Mouse (Mus musculus): ENCODE measurements around the gene Fam189a1. TPM values are rescaled to one million over a fixed set of nuclear protein-coding genes. Genes with fewer than 3 reads are reported as not detected.

Fam189a1 gene
- polyA plus RNA-seq (2012; rRNA removed) = 0.02 and 0.05 TPM in 2 replicates
- not detected in 2 replicates for polyA plus RNA-seq (2014; fragmentation: Nextera tagmentation; extraction: Ambion mirVana)

DNA sequence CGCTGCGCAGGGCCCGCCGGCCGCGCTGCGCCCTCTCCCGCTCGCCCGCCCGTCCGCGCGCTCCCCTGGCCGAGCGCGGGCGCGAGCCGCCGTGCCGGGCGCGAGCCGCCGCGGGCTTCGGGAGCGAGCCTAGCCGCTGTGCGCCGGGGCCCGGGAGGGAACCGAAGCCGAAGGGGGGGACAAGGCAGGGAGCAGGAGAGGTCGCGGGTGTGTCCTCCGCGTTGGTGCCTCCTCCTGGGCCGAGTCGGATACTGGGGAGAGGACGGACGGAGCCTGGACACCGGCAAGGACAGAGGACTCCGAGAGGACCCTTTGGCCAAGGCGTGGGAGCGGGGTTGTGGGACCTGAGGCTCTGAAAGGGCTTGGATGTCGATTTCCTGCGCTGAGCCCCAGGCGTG, at the start of gene Fam189a1:
Fam189a1 (minus strand) TSS at position 57 of the 398 bp plus-strand sequence.
- H3K36me3 ChIP-seq (replicated peaks; ENCODE audit: control insufficient read depth, insufficient read depth, low read depth) = no peaks in the 10 kb centered on the region
- H3K27me3 ChIP-seq (ENCODE audit: control insufficient read depth, insufficient read depth, low read length) = peaks cover 35% of the 10 kb centered on the region
- H3K9me3 ChIP-seq (ENCODE audit: control insufficient read depth, low read length) = no peaks in the 10 kb centered on the region
- H3K4me3 ChIP-seq (ENCODE audit: insufficient read depth in 1 of 2, low read depth in 2 of 2, low read length in 2 of 2) = peak within 1 kb of the TSS; percentile 11 to 30; a peak in 3 of 4 replicates
- peak within 1 kb of the TSS; percentile 37 for H3K4me2 ChIP-seq (ENCODE audit: low read depth)
- no peak within 1 kb of the TSS for H3K9ac ChIP-seq (replicated peaks)
- WGBS (ENCODE audit: insufficient replicate concordance) = under 1% methylated on average over 44 of the region's 50 CpGs
- DNase-seq (ENCODE audit: low read depth in 3 of 3, low spot score in 3 of 3) = no peak
- TF ChIP-seq CTCF (IDR thresholded peaks at IDR 0.05; ENCODE audit: low read depth) = no peak
- no peak for TF ChIP-seq EP300 (IDR thresholded peaks at IDR 0.05; ENCODE audit: low read depth)
- no peaks in the 10 kb centered on the region for H3K4me1 ChIP-seq (replicated peaks; ENCODE audit: control insufficient read depth in 2 of 2, insufficient read depth in 2 of 2, low read length in 1 of 2)
- no peak within 1 kb of the TSS for H3K27ac ChIP-seq
- no peak for ATAC-seq (ENCODE audit: insufficient read depth)

DNA sequence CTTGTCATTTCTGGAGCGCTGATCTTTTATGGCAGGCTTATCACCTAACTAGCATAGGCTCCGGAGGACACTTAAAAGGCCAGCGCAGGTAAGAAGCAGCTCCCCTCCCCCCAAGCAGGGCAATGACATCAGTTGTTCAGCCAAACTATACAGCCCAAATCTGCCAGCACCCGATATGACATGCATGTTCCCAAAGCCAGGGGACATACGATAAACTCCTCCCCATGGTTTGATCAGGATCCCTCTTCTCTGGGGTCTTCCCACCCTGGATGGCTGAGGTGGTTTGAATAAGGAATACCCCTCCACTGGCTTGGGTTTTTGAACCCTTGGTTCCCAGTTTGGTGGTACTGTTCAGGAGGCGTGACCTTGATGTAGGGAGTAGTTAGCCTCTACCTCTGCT, 49.7 kb upstream of the Fam189a1 start:
- Histone ChIP-seq H3K36me3 (replicated peaks; ENCODE audit: control insufficient read depth, insufficient read depth, low read depth) (no peaks in the 10 kb centered on the region), H3K4me1 (replicated peaks; ENCODE audit: control insufficient read depth in 2 of 2, insufficient read depth in 2 of 2, low read length in 1 of 2) (no peaks in the 10 kb centered on the region), H3K4me3 (ENCODE audit: insufficient read depth in 1 of 2, low read depth in 2 of 2, low read length in 2 of 2) (no peak overlapping the region), H3K27ac (no peak overlapping the region), H3K4me2 (ENCODE audit: low read depth) (no peak overlapping the region), H3K27me3 (ENCODE audit: control insufficient read depth, insufficient read depth, low read length) (no peaks in the 10 kb centered on the region), H3K9me3 (ENCODE audit: control insufficient read depth, low read length) (peaks cover 2% of the 10 kb centered on the region; the same call in 1 of the 2 replicates), H3K9ac (replicated peaks) (no peak overlapping the region)
- 77% methylated on average over 6 of the region's 6 CpGs for WGBS (ENCODE audit: insufficient replicate concordance)
- ATAC-seq (ENCODE audit: insufficient read depth) (no peak), DNase-seq (ENCODE audit: low read depth in 3 of 3, low spot score in 3 of 3) (no peak)
- TF ChIP-seq EP300 (IDR thresholded peaks at IDR 0.05; ENCODE audit: low read depth) (no peak), CTCF (IDR thresholded peaks at IDR 0.05; ENCODE audit: low read depth) (no peak)

DNA sequence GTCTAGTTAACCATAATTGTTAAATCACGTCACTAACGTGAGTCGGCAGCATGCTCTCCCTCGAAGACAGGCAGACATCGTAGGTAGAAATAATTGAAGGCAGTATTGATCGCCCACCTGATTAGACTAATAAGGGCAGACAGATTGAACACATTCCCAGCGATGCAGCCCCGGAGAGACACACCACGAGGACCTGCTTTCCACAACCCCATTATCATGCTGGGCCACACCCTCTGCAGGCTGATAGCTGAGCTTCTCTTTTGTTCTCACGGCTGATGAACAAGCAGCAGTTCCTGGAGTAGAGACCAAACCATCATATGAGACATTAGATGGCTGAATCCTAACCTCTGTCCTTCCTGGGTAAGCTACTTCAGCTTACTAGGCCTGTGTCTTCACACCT, 46.3 kb upstream of the Fam189a1 start:
- Histone ChIP-seq H3K4me1 (replicated peaks; ENCODE audit: control insufficient read depth in 2 of 2, insufficient read depth in 2 of 2, low read length in 1 of 2) (no peaks in the 10 kb centered on the region), H3K9ac (replicated peaks) (no peak overlapping the region), H3K27ac (no peak overlapping the region), H3K4me3 (ENCODE audit: insufficient read depth in 1 of 2, low read depth in 2 of 2, low read length in 2 of 2) (no peak overlapping the region), H3K27me3 (ENCODE audit: control insufficient read depth, insufficient read depth, low read length) (no peaks in the 10 kb centered on the region), H3K4me2 (ENCODE audit: low read depth) (no peak overlapping the region), H3K36me3 (replicated peaks; ENCODE audit: control insufficient read depth, insufficient read depth, low read depth) (no peaks in the 10 kb centered on the region), H3K9me3 (ENCODE audit: control insufficient read depth, low read length) (peaks cover 2% of the 10 kb centered on the region; the same call in 1 of the 2 replicates)
- ATAC-seq (ENCODE audit: insufficient read depth) (no peak), DNase-seq (ENCODE audit: low read depth in 3 of 3, low spot score in 3 of 3) (no peak)
- 67% methylated on average over 10 of the region's 10 CpGs for WGBS (ENCODE audit: insufficient replicate concordance)
- TF ChIP-seq EP300 (IDR thresholded peaks at IDR 0.05; ENCODE audit: low read depth) = no peak
- TF ChIP-seq CTCF (IDR thresholded peaks at IDR 0.05; ENCODE audit: low read depth) = no peak

- 48% methylated on average over 5 of the region's 5 CpGs for WGBS (ENCODE audit: insufficient replicate concordance)
- DNase-seq (ENCODE audit: low read depth in 3 of 3, low spot score in 3 of 3) = no peak
- Histone ChIP-seq H3K4me2 (ENCODE audit: low read depth) (no peak overlapping the region), H3K27me3 (ENCODE audit: control insufficient read depth, insufficient read depth, low read length) (no peaks in the 10 kb centered on the region), H3K36me3 (replicated peaks; ENCODE audit: control insufficient read depth, insufficient read depth, low read depth) (no peaks in the 10 kb centered on the region), H3K4me1 (replicated peaks; ENCODE audit: control insufficient read depth in 2 of 2, insufficient read depth in 2 of 2, low read length in 1 of 2) (no peaks in the 10 kb centered on the region), H3K9me3 (ENCODE audit: control insufficient read depth, low read length) (no peaks in the 10 kb centered on the region), H3K9ac (replicated peaks) (no peak overlapping the region), H3K27ac (no peak overlapping the region), H3K4me3 (ENCODE audit: insufficient read depth in 1 of 2, low read depth in 2 of 2, low read length in 2 of 2) (no peak overlapping the region)
- TF ChIP-seq CTCF (IDR thresholded peaks at IDR 0.05; ENCODE audit: low read depth) = no peak
- TF ChIP-seq EP300 (IDR thresholded peaks at IDR 0.05; ENCODE audit: low read depth) = no peak
- no peak for ATAC-seq (ENCODE audit: insufficient read depth)
These were observed 24.3 kb upstream of the Fam189a1 start for GRCm38 (mm10) chr7:65180694-65181093.

DNA sequence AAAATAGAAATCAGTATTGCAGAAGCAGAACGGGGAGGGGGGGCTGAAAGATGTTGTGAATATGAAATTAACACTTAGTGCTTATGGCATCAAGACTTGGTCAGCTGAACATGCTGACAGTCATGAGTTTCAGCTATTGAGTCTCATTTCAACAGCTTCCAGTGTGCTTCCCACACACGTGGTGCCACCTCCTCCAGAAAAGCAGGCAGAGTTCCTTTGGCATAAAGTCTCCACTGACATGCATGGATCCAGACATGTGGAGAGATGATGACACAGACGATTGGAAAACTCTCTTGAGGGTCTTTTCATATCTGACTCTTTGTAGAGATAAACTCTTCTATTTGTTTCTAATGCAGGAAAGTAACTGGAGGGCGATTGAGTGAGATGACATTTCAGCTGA, 14.4 kb upstream of the Fam189a1 start:
- Histone ChIP-seq H3K27ac (no peak overlapping the region), H3K36me3 (replicated peaks; ENCODE audit: control insufficient read depth, insufficient read depth, low read depth) (no peaks in the 10 kb centered on the region), H3K9me3 (ENCODE audit: control insufficient read depth, low read length) (no peaks in the 10 kb centered on the region), H3K27me3 (ENCODE audit: control insufficient read depth, insufficient read depth, low read length) (no peaks in the 10 kb centered on the region), H3K4me3 (ENCODE audit: insufficient read depth in 1 of 2, low read depth in 2 of 2, low read length in 2 of 2) (no peak overlapping the region), H3K9ac (replicated peaks) (no peak overlapping the region), H3K4me1 (replicated peaks; ENCODE audit: control insufficient read depth in 2 of 2, insufficient read depth in 2 of 2, low read length in 1 of 2) (no peaks in the 10 kb centered on the region), H3K4me2 (ENCODE audit: low read depth) (no peak overlapping the region)
- ATAC-seq (ENCODE audit: insufficient read depth) = no peak
- no peak for TF ChIP-seq EP300 (IDR thresholded peaks at IDR 0.05; ENCODE audit: low read depth)
- no peak for TF ChIP-seq CTCF (IDR thresholded peaks at IDR 0.05; ENCODE audit: low read depth)
- no peak for DNase-seq (ENCODE audit: low read depth in 3 of 3, low spot score in 3 of 3)
- WGBS (ENCODE audit: insufficient replicate concordance) = 47% methylated on average over 4 of the region's 4 CpGs

Measured in liver, embryonic 14.5 days (tissue).